Mouse (Mus musculus) erythroid progenitor cell, adult 5-6 weeks (primary cell): ENCODE measurements around the gene Mapk10. TPM values are rescaled to one million over a fixed set of nuclear protein-coding genes. Genes with fewer than 3 reads are reported as not detected.

Experiments used
- ATAC-seq: replicated peaks from 2 replicates; pipeline ENCODE4 v1.8.0; 2016; ENCODE audit warnings: moderate number of reproducible peaks, mild to moderate bottlenecking, moderate TSS enrichment, inconsistent platforms; ENCODE audit not compliant: poor library complexity, low FRiP score, severe bottlenecking
- total RNA-seq, 2 experiments: library from RNA; stranded (forward) in 1 of 2; stranded (reverse) in 1 of 2; fragments of 150-400 nt in 1 of 2; fragments of 186-747, 209-891 nt in 1 of 2; gene quantifications; 2 replicates each; pipeline versions ENCODE4 v1.2.3 to v1.2.4; 2015 to 2017; ENCODE audit warnings: low replicate concordance in 2 of 2

Mapk10 gene
- total RNA-seq, 2 experiments from 2014 or later = not detected

DNA sequence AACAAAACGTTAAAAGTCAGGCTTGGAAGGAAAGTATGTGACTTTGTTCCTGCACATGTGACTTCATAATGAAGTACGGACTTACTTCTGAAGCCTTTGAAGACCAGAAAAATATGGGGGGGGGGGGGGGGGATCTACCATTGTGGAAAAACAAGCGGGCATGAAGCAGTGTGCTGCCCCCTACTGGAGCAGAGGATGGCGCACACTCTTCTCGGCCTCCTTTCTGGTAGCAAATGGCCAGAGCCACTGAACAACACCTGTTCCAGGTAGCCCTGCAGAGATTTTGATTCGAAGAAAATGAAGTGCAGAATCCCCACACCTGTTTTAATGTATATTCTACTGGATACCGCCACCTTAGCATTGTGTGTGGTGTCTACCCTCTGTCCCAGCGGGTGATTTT, 135.7 kb downstream of the Mapk10 start:
- ATAC-seq = no peak

DNA sequence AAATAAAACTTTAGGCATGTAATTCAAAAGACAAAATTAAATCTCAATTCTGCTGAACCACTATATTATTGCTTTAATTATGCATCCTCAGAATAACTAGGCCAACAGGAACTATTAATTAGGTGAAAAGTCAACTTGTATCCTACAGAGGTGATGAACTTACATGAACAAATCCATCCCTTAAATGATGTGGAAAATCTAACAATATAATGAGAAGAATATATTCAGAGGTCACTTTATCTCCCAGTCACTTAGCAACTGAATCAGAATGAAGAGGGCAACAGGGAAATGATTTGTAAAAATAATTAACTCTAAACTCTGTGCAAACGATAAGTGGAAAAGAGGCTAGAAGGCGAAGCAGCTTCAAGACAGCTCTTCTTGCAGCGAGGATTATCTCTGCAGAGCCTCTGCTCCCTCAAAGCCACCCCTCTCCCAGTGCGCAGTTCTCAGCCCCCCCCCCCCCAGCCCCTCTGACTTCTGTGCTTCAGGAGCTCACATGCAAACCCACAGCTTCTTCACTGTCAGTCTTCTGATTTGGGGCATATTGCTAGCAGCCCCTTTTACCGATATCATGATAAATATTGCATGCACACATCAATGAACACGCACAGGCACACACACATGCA, 138.8 kb downstream of the Mapk10 start:
- ATAC-seq = no peak

DNA sequence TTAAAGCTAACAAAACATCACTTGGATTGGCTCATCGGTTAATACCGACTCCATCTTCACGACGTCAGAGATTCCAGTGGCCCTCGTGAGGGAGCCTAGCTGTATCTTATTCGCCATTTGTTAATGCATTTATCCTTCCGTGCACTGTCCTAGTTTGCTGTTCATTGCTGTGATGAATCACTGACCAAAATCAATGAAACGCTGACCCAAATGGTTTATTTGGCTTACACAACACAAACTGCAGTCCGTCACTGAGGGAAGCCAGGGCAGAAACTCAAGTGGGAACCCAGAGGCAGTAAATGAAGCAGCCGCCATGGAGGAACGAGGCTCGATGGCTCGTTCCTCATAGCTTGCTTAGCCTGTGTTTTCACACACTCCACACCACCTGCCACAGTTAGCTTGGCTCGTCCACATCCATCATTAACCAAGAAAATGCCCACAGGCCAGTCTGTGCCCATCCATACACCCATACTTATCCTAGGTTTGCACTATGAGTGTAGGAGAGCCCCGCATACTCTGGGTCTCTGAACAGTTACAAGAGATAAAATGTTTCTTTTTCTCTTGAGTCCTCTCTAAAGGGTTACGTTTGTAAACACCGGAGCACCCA, 140.0 kb downstream of the Mapk10 start:
- no peak for ATAC-seq

DNA sequence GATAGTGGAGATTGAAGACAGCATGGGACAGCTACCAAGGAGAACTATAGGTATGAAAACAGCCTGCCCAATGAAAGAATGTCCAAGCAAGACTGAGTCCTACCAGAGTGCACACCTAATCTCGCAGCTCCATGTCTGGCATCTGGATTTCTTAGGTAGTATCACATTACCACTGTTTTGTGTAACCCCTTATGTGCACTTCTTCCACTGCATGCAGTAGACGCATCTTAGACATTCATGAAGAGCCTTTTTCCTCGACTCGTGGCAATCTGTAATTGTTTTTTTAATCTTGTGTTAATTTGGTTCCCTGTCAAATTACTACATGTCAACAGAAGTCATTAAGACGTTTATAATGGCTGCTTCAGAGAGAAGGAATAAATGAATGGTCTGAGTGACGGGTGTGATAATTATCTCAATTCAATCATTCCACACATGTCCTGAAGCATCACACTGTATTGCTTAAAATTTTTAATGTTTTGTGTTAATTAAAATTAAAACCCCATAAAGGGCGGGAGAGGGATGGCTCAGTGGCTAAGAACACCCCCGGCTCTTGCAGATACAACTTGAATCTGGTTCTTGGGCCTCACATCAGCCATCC, 160.7 kb downstream of the Mapk10 start:
- ATAC-seq = no peak

DNA sequence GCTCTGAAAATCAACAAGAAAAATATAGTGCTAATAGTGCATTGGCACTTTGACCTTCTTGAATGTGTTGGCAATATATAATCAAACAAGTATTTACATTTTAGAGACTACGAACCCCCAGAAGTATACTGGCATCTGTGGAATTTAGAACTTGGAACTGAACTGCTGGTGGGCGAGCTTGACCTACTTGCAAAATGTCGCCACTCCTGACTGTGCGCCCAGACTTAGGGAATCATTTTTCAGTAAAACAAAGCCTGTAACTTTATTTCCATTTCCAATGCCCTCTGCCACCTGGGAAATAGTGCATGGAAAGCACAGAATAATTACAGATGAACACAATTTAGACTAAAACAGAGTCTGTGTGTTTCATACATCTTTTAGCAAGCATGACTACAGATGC, 163.1 kb downstream of the Mapk10 start:
- no peak for ATAC-seq

DNA sequence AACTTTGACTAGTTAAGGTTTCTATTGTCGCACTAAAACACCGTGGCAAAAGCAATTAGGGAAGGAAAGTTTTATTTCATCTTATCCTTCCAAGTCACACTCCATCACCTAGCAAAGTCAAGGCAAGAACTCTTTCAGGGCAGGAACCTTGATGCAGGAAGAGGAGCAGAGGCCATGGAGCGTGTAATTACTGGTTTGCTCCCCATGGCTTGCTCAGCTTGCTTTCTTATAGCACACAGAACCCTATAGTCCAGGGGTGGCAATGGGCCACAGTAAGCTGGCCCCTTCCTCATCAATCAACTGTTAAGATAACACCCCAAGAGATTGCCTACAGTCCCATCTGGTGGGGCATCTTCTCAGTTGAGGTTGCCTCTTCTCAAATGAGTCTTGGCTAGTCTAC, 173.4 kb downstream of the Mapk10 start:
- ATAC-seq = no peak

DNA sequence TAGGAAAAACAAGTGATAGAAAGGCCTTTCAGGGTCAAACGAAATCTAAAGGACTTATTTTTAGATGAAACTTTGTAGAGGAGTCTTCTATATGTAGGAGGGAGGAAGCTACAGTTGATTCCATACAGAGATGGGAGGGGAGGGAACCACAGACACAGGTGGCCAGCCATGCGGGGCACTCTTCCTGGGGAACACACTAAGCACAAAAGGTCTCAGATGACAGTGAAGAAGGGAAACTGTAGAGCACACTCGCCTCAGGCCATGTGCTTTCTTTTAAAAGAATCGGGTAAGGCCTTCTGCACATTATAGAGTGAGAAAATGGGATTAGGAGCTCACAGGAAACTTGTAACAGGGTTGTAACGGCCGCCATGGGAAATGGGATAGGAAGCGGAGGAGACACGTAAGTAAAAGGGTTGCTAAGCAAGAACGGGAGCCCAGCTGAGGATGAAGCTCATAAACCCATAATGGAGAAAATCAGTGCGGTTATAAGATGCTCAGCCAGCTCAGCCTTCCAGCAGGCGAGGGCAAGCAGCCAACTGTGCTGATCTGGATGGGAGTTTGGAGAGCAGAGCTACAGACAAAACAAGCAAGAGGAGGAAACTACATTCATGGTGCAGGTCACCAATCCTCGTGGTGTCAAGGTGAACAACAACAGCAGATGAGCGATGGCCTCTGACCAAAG, 182.1 kb downstream of the Mapk10 start:
- no peak for ATAC-seq

DNA sequence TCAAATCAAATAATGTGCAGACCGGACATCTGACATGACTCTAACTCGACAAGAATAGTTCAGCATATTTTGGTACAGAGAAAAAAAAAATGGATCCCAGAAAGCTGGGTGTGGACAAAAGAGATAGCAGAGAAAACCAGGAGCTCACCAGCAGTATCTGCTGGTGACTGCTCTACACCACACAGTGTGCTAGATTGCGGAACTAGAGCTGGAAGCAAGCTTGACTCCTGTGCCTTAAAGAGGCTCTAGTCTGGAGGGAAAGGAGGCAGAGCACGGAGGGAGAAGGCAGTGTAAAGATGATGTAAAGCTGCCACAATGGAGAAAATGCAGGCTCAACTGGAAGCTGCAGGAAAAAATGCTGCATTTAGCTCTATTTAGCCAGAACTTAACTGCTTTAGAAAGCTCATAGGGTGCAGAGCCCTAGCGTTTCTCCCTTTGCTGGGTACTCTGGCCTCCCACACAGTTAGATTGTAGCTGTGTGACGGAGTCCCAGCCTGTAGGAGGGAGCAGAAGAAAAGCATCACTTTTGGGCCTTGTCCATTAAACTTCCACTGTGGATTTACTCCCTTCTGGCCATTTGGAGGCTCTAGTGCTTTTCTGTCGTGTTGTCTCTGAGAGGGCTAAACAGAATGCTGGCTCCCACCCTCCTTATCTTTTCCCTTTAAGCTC, 188.5 kb downstream of the Mapk10 start:
- no peak for ATAC-seq

DNA sequence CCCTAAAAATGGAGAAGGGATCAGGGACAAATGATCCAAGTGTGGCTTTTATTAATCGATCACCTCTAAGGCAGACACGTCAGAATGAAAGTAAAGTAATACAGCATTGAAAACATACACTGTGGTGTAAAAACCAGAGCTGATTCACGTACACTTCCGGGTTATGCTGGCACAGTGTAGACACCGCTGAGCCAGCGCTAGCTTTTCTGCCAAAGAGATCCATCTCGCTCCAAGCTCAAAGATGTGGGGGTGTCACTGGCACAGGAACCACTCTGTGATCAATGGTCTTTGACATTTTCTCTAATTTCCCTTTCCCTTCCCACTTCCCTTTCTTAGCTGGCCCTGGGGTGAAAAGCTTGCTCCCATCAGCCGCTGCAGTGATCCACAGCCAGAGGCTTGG, 189.7 kb downstream of the Mapk10 start:
- no peak for ATAC-seq

DNA sequence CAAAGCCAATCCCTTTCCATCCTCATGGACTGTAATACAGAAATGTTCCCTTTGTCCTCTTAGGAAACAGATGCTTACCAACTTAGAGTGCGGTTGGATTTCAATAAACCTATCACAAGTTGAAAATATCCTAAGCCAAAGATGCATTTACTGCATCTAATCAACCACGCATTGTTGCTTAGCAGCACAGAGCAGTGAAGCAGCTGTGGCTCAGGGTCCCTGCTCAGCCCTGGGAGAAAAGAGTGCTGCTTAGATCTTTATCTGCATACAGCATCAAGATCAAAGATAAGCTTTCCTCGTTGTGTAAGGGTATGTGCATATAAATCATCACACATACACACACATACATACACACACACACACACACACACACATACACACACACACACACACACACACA, 190.2 kb downstream of the Mapk10 start:
- no peak for ATAC-seq

DNA sequence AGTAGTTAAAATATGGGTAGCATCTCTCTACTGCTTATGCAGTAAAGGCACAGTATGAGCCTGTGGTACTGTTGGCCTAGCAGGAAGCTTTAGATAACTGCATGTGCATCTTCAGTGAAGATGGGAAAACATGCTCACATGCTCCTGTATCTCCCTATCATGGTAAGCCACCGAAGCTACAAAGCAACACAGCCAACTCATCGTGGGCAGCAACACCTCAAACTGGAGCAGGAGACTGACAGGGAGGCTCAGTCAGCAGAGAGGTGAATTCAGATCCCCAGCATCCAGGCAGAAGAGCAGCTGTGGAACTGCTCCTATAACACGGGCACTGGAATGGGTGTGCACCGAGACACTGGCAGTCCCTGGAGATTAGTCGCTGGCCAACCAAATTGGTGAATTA, 191.0 kb downstream of the Mapk10 start:
- ATAC-seq = no peak

DNA sequence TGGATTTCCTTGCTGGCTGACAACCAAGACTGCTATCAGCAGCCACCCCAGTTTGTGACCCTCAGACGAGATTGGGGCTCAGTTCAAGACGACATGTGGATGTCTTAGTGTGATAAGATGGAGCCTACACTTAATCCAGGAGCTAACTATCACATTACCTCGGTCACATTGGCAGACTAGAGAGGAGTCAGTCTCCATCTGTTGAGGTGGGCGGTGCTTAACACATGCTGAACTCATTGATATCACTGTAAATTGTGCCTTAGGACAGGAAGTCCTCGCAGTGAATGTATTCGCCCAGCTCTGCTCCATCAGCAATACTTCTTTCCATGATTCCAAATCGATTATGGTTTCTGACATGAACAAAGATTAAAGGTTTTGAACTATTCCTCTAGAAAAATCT, 193.5 kb downstream of the Mapk10 start:
- no peak for ATAC-seq

DNA sequence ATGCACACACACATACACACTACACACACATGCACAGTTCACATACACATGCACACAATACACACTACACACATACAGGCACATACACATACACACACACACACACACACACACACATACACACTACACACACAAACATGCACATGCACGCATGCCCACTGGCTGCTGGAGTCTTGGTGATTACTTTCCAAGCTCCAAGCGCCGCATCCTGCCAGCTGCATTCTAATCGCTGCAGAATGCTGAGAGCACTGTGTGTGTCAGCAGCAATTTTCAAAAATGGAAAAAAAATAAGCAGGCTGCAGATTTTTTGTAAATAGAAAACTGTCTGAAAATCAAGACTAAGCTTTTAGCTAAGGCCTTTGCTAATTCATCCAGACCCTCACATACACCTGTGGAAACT, 196.8 kb downstream of the Mapk10 start:
- ATAC-seq = no peak

DNA sequence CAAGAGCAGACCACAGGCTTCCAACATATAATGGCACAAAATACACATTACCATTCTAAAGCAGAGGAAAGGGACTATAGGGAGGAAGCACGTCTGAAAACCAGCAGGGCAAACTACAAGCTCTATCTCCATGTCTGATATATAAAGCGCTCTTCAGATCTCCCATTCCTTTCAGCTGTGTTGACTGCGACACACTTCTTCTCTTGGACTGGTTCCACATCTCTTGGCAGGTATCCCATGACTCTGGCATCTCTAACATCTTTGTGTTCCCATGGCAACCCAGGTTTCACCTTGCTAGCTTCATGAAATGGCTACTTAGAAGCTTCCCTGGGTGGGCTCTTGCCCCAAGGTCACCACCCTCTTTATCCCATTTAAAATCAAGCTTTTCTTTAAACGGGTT, 202.2 kb downstream of the Mapk10 start:
- ATAC-seq = no peak

DNA sequence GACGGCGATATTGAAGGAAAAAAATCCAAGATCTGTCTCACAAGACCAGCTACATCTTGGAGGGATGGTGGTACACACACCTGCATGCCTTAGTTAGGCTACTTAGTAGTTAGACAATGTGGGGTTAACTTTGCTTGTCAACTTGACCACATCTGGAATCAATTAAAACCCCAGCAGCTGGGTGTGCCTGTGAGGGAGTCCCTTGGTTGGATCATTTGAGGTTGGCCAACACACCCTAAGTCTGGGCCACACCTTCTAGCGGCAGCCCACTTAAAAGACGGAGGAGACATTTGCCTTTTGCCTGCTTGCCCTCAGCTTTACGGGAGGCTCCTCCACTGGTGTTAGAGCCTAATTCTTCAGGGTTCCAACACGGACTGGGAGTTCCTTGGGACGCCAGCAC, 209.0 kb downstream of the Mapk10 start:
- no peak for ATAC-seq

DNA sequence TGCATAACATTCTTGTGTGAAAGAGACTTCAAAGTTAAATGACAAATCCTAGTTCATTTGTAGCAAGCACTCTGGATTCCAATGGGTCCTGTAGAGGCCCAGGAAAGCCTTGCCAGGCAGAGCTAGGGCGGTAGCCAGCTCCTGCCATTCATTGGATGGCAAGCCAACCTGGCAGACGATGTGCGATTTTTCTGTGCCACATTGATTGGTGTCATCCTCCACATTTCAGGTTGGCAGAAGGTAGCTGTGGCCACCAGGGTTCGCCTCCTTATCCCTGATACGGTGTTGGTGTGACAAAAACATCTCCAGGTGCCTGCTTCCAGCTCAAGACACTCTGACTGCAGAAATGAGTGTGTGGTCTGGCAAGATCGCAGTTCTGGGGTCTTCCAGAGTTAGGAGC, 210.6 kb downstream of the Mapk10 start:
- ATAC-seq = no peak

DNA sequence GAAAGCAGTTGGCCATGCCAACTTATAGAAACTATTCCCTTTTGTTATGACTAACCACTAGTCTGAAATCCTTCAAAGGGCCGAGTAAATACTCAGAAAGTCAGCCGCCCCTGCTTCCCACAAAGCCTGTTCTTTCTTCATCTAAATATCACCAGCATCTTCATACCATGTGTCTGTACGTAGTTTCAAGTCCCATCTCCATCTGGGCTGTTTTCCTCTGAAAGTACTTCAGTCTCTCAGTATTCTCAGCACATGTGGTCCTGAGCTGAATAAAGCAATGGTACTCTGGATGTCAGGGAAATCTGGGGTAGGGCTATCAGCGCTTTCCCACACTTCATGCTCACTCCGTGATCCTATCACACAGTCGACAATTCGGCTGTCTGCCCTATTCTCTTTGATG, 212.6 kb downstream of the Mapk10 start:
- no peak for ATAC-seq

DNA sequence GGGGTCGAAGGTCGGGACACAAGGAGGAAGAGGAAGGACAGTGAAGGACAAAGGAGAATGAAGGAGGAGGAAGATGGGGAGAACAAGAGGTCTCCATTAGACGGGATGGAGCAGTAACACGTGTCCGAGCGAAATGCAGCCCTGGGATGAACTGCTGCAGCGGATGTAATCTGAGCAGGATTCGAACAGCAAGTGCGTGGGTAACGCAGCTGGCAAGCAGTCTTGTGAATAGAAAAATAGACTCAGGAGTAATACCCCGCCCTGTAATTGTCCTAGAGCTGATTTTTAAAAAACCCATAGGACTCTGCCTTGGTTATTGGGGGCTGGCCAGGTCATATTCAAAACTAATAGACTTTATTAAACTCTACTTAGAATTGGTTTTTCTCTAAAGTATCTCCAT, 213.2 kb downstream of the Mapk10 start:
- no peak for ATAC-seq

DNA sequence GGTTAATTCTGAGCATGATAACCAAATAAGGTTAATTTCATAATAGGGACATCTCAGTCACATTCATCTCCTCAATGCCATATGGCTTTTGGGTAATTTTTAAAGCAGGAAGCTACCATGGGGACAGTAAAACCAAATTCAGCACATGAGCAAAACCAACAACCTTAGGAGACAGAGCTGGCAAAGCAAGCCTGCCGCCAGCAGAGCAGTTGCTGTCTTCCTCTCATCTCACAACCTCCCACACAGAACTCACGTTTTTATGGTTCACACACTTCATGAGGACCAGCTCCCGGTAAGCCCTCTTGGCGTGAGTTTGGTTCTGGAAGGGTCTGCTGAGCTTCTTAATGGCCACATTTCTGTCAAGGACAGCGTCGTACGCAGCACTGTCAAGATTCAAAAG, 214.8 kb downstream of the Mapk10 start:
- no peak for ATAC-seq

DNA sequence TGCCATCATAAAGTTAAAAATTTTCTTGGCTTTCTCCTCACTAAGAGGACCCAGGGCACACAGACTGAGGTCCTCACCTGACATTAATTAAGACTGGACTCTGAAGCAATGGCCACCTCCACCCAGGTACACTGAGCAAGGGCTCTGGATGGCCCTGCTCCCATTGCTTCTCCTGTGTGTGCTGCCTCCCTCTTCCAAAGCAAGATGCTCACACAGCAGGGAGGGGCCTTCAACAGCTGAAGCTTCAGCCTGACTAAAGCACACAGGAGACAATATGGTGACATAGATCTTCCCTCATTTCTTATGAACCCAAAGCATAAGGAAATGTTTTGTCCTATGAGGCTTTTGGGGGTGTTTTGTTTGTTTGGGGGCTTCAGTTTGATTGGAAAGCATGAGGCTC, 215.2 kb downstream of the Mapk10 start:
- no peak for ATAC-seq

DNA sequence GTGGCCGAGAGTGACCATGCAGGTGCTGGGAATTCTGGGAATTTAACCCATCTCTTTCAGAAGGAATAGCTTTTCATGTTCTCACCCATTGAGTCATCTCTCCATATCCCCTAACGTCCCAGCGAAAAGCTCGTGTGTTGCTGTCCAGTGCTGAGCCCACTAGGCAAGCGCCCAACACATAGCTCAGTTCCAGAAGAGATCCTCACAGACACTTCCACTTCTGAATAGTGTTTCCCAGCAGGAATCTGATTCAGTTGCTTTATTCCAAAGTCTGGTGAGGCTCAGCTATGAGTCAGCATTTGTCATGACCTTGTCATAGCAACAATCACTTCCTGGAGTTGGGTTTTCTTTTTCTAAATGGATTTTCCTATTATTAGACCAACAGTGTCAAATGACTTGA, 217.2 kb downstream of the Mapk10 start:
- no peak for ATAC-seq
